Mouse (Mus musculus) hindbrain, embryonic 16.5 days (tissue): ENCODE measurements around the gene Tars. TPM values are rescaled to one million over a fixed set of nuclear protein-coding genes. Genes with fewer than 3 reads are reported as not detected.
A peak's percentile ranks its signal among the peaks of the same experiment; 100 is the strongest.

Experiments used
- ATAC-seq: fragments of 200-750 bp; cut with Nextera tagmentation; 2 replicates; pipeline ENCODE4 v1.8.0; 2017; ENCODE audit warnings: moderate TSS enrichment, moderate library complexity
- H3K27ac ChIP-seq: fragments of 300-500 bp; sonication (generic); 2 replicates; pipeline ENCODE4 v1.5.1; 2014; ENCODE audit warnings: low read depth, mild to moderate bottlenecking, control low read depth, low read length, moderate library complexity
- H3K27me3 ChIP-seq: fragments of 300-500 bp; sonication (generic); replicated peaks from 2 replicates; pipeline ENCODE4 v1.6.1; 2014; ENCODE audit warnings: low read length; ENCODE audit not compliant: control insufficient read depth, insufficient read depth
- H3K36me3 ChIP-seq: fragments of 300-500 bp; sonication (generic); 2 replicates; pipeline ENCODE4 v1.6.1; 2014; ENCODE audit warnings: mild to moderate bottlenecking, low read length, moderate library complexity, mixed read lengths; ENCODE audit not compliant: control insufficient read depth, insufficient read depth
- H3K4me1 ChIP-seq: fragments of 300-500 bp; sonication (generic); 2 replicates; pipeline ENCODE4 v1.6.1; 2014; ENCODE audit warnings: low read depth, low read length; ENCODE audit not compliant: control insufficient read depth, insufficient read depth
- H3K4me2 ChIP-seq: fragments of 300-500 bp; sonication (generic); 2 replicates; pipeline ENCODE4 v1.6.1; 2014; ENCODE audit warnings: mild to moderate bottlenecking, low read length, control low read depth, moderate library complexity
- H3K4me3 ChIP-seq: fragments of 300-500 bp; sonication (generic); 2 replicates; pipeline ENCODE4 v1.5.1; 2014; ENCODE audit warnings: mild to moderate bottlenecking, low read length, control low read depth, moderate library complexity
- H3K9ac ChIP-seq: fragments of 300-500 bp; sonication (generic); 2 replicates; pipeline ENCODE4 v1.6.1; 2014; ENCODE audit warnings: low read depth, mild to moderate bottlenecking, control low read depth, low read length, moderate library complexity
- H3K9me3 ChIP-seq: fragments of 300-500 bp; sonication (generic); 2 replicates; pipeline ENCODE4 v1.6.1; 2014; ENCODE audit warnings: mild to moderate bottlenecking, low read length, moderate library complexity; ENCODE audit not compliant: control insufficient read depth
- WGBS: fragments of 180-500 bp; shearing (Covaris S2); extraction: QIAGEN DNeasy Blood & Tissue Kit; methylation state at CpG from one replicate; pipeline ENCODE4 v1.1.7; 2014; 5-methylcytosine and 5-hydroxymethylcytosine counted together
- polyA plus RNA-seq: library from polyadenylated mRNA; unstranded; fragments of >200 nt; fragmentation: Nextera tagmentation; extraction: Ambion mirVana; gene quantifications from 2 replicates; pipeline ENCODE4 v1.2.1, GENCODE M21; 2015

Tars gene
- polyA plus RNA-seq = 45.3 and 45.6 TPM in 2 replicates

GRCm38 (mm10) chr15:11399356-11400067, at the start of gene Tars:
Tars (minus strand) TSS chr15:11399665.
- WGBS = 1% methylated on average over 41 of the region's 42 CpGs
- Histone ChIP-seq H3K9ac (peak within 1 kb of the TSS; percentile 89), H3K4me3 (peak within 1 kb of the TSS; percentile 89), H3K36me3 (peaks cover 3% of the 10 kb centered on the region), H3K27ac (peak within 1 kb of the TSS; percentile 78), H3K4me1 (peaks cover 10% of the 10 kb centered on the region), H3K9me3 (no peaks in the 10 kb centered on the region), H3K4me2 (peak within 1 kb of the TSS; percentile 95), H3K27me3 (peaks cover 4% of the 10 kb centered on the region; the same call in 1 of the 2 replicates)
- ATAC-seq = peak; percentile 100

GRCm38 (mm10) chr15:11437361-11437760, 37.9 kb upstream of the Tars start:
- Histone ChIP-seq H3K9ac (no peak overlapping the region), H3K36me3 (no peaks in the 10 kb centered on the region), H3K9me3 (no peaks in the 10 kb centered on the region), H3K27me3 (no peaks in the 10 kb centered on the region), H3K4me1 (no peaks in the 10 kb centered on the region), H3K27ac (no peak overlapping the region), H3K4me3 (no peak overlapping the region), H3K4me2 (no peak overlapping the region)
- no peak for ATAC-seq
- WGBS = 96% methylated on average over 4 of the region's 4 CpGs

DNA sequence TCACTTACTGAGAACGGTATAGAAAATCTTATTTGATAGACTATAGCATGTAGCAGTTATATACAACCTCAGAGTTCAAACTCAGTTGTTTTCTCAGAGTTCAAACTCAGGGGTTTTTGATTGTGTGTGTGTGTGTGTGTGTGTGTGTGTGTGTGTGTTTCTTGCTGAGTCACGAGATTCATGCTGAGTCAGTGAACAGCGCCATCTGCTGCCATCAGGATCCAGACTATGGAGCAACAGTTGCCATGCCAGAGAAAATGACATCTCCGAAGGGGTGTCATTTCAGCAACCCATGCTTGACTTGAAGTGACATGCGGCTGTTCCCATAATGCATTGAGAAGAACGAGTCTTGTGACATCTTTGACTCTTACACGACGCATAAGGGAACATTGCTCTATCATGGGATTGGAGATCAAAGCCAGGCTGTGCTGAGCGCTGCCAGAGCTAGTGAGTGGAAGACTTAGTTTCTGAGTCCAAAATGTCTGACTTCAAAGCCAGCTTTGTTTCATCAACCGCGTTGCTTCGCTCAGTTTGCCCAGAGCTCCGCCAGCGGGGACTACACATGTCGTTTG, 37.3 kb upstream of the Tars start:
- no peak overlapping the region for H3K27ac ChIP-seq
- no peaks in the 10 kb centered on the region for H3K4me1 ChIP-seq
- H3K36me3 ChIP-seq = no peaks in the 10 kb centered on the region
- no peaks in the 10 kb centered on the region for H3K27me3 ChIP-seq
- H3K4me2 ChIP-seq = no peak overlapping the region
- WGBS = 96% methylated on average over 15 of the region's 15 CpGs
- no peak overlapping the region for H3K9ac ChIP-seq
- ATAC-seq = no peak
- no peak overlapping the region for H3K4me3 ChIP-seq
- H3K9me3 ChIP-seq = no peaks in the 10 kb centered on the region

DNA sequence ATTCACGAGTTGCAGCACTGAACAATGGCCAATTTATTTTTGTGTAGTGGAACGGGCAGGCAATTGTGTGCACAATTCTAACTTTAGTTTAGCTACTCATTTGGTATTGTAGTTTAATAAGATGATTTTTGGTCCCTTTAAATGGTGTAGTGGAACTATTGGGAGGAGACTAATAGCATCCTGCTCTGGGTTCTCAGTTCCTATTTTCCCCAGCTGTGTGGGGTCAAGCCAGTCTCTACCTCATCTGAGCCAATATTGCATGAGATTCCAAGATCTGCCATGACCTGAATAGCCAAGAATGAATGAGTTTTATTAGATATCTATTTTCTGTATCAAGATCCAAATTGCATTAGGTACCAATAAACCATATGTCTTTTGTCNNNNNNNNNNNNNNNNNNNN, 27.4 kb upstream of the Tars start:
- H3K4me1 ChIP-seq = no peaks in the 10 kb centered on the region
- H3K4me2 ChIP-seq = no peak overlapping the region
- no peaks in the 10 kb centered on the region for H3K27me3 ChIP-seq
- no peaks in the 10 kb centered on the region for H3K9me3 ChIP-seq
- no peak overlapping the region for H3K27ac ChIP-seq
- H3K4me3 ChIP-seq = no peak overlapping the region
- H3K9ac ChIP-seq = no peak overlapping the region
- ATAC-seq = no peak
- 54% methylated on average over 2 of the region's 2 CpGs for WGBS
- H3K36me3 ChIP-seq = no peaks in the 10 kb centered on the region

- no peaks in the 10 kb centered on the region for H3K9me3 ChIP-seq
- WGBS = 81% methylated on average over 1 of the region's 1 CpGs
- H3K36me3 ChIP-seq = no peaks in the 10 kb centered on the region
- no peaks in the 10 kb centered on the region for H3K27me3 ChIP-seq
- H3K4me1 ChIP-seq = no peaks in the 10 kb centered on the region
- no peak for ATAC-seq
- no peak overlapping the region for H3K9ac ChIP-seq
- H3K4me3 ChIP-seq = no peak overlapping the region
- no peak overlapping the region for H3K27ac ChIP-seq
- no peak overlapping the region for H3K4me2 ChIP-seq
Measured at GRCm38 (mm10) chr15:11413484-11413883, 14.0 kb upstream of the Tars start.

GRCm38 (mm10) chr15:11412542-11412941, 13.1 kb upstream of the Tars start:
- no peak overlapping the region for H3K4me3 ChIP-seq
- H3K4me2 ChIP-seq = no peak overlapping the region
- no peak for ATAC-seq
- 85% methylated on average over 2 of the region's 2 CpGs for WGBS
- no peaks in the 10 kb centered on the region for H3K27me3 ChIP-seq
- H3K4me1 ChIP-seq = no peaks in the 10 kb centered on the region
- no peak overlapping the region for H3K9ac ChIP-seq
- H3K9me3 ChIP-seq = no peaks in the 10 kb centered on the region
- no peak overlapping the region for H3K27ac ChIP-seq
- no peaks in the 10 kb centered on the region for H3K36me3 ChIP-seq

DNA sequence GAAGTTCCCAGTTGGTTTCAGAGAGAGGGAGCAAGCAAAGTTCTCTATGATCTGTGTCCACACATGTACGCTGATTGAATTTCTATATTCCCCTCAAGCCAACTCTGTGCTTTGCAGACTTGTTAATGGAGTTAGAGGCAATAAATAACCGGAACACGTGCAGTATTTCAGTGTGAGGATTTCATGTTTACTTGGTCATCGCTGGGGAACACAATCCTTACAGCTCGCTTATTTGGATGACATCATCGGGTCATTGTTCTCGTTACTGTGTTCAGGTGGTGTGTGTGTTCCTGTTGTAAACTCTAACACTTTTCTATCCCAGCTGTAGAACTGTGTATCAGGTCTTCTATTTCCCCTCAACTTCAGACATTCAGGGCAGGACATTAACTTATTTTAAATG, 12.4 kb upstream of the Tars start:
- WGBS = 84% methylated on average over 7 of the region's 7 CpGs
- Histone ChIP-seq H3K27ac (no peak overlapping the region), H3K4me3 (no peak overlapping the region), H3K9ac (no peak overlapping the region), H3K36me3 (no peaks in the 10 kb centered on the region), H3K4me1 (no peaks in the 10 kb centered on the region), H3K4me2 (no peak overlapping the region), H3K9me3 (no peaks in the 10 kb centered on the region), H3K27me3 (no peaks in the 10 kb centered on the region)
- ATAC-seq = no peak

DNA sequence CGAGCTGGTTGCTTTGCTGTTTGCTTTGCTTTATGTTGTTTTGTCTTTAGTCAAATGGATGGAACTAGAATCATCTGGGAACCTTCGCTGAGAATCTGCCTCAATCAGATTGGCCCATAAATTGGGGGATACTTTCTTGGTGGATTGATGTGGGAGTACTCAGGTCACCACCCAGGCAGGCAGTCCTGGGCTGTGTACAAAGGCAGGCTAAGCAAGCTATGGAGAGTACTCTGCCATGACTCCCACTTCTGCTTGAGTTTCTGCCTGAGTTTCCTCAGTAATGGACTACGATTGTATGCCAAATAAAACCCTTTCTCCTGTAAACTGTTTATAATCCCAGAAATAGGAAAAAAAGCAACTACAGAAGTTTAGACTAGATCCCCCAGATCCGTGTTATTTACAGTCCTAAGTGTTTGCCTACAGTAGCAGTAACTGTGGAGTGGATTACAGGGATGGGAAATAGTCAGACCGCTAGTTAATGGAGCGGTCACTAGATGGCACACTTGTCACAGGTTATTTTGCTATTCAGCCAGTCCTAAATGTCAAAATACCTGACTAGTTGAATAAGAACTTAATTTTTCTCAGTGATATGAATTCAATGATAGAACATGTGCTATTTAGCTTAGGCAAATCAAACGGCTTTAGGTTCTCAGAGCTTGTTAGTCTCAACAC, 8.8 kb upstream of the Tars start:
- H3K4me3 ChIP-seq = no peak overlapping the region
- ATAC-seq = peak; percentile 81; the same call in 1 of the 2 replicates
- H3K27ac ChIP-seq = no peak overlapping the region
- peaks cover 4% of the 10 kb centered on the region; the same call in 1 of the 2 replicates for H3K27me3 ChIP-seq
- 44% methylated on average over 7 of the region's 7 CpGs for WGBS
- H3K4me2 ChIP-seq = no peak overlapping the region
- H3K4me1 ChIP-seq = no peaks in the 10 kb centered on the region
- H3K9me3 ChIP-seq = no peaks in the 10 kb centered on the region
- no peaks in the 10 kb centered on the region for H3K36me3 ChIP-seq
- no peak overlapping the region for H3K9ac ChIP-seq

GRCm38 (mm10) chr15:11407381-11407780, 7.9 kb upstream of the Tars start:
- no peak overlapping the region for H3K9ac ChIP-seq
- H3K9me3 ChIP-seq = no peaks in the 10 kb centered on the region
- H3K27me3 ChIP-seq = peaks cover 4% of the 10 kb centered on the region; the same call in 1 of the 2 replicates
- H3K4me2 ChIP-seq = no peak overlapping the region
- H3K4me1 ChIP-seq = no peaks in the 10 kb centered on the region
- H3K36me3 ChIP-seq = no peaks in the 10 kb centered on the region
- 11% methylated on average over 8 of the region's 8 CpGs for WGBS
- no peak for ATAC-seq
- no peak overlapping the region for H3K27ac ChIP-seq
- no peak overlapping the region for H3K4me3 ChIP-seq
